Mouse (Mus musculus) liver, embryonic 11.5 days (tissue): ENCODE measurements around the gene Fut1. TPM values are rescaled to one million over a fixed set of nuclear protein-coding genes. Genes with fewer than 3 reads are reported as not detected.

ENCODE experiments used
- ATAC-seq: fragments of 200-750 bp; cut with Nextera tagmentation; replicated peaks from 2 replicates; pipeline ENCODE4 v1.8.0; 2017; ENCODE audit warnings: moderate number of reproducible peaks, mild to moderate bottlenecking, moderate TSS enrichment, moderate library complexity; ENCODE audit not compliant: low FRiP score
- DNase-seq: peaks from one replicate; pipeline ENCODE4 v3.0.0-alpha.2; 2017; ENCODE audit warnings: low spot score
- H3K27ac ChIP-seq: fragments of 300-500 bp; sonication (generic); 2 replicates; pipeline ENCODE4 v1.5.1; 2014; ENCODE audit warnings: mild to moderate bottlenecking, low read depth, low read length, control low read depth
- H3K27me3 ChIP-seq: fragments of 300-500 bp; sonication (generic); replicated peaks from 2 replicates; pipeline ENCODE4 v1.6.1; 2014; ENCODE audit warnings: low read length, mixed read lengths; ENCODE audit not compliant: control insufficient read depth, insufficient read depth
- H3K36me3 ChIP-seq: fragments of 300-500 bp; sonication (generic); 2 replicates; pipeline ENCODE4 v1.6.1; 2014; ENCODE audit warnings: mild to moderate bottlenecking, low read length, moderate library complexity, mixed read lengths; ENCODE audit not compliant: control insufficient read depth, insufficient read depth
- H3K4me1 ChIP-seq: fragments of 300-500 bp; sonication (generic); replicated peaks from 2 replicates; pipeline ENCODE4 v1.6.1; 2014; ENCODE audit warnings: low read length, mixed read lengths; ENCODE audit not compliant: control insufficient read depth, insufficient read depth
- H3K4me2 ChIP-seq: fragments of 300-500 bp; sonication (generic); 2 replicates; pipeline ENCODE4 v1.6.1; 2014; ENCODE audit warnings: mild to moderate bottlenecking, control low read depth, moderate library complexity
- H3K4me3 ChIP-seq: fragments of 300-500 bp; sonication (generic); 2 replicates; pipeline ENCODE4 v1.5.1; 2014; ENCODE audit warnings: low read depth, low read length, control low read depth
- H3K9ac ChIP-seq: fragments of 300-500 bp; sonication (generic); 2 replicates; pipeline ENCODE4 v1.6.1; 2014; ENCODE audit warnings: low read depth, low read length, control low read depth
- H3K9me3 ChIP-seq: fragments of 300-500 bp; sonication (generic); 2 replicates; pipeline ENCODE4 v1.6.1; 2016; ENCODE audit warnings: low read length, inconsistent platforms, mixed read lengths; ENCODE audit not compliant: control insufficient read depth
- WGBS: fragments of 180-500 bp; shearing (Covaris S2); extraction: QIAGEN DNeasy Blood & Tissue Kit; methylation state at CpG from one replicate; pipeline ENCODE4 v1.1.7; 2014; 5-methylcytosine and 5-hydroxymethylcytosine counted together
- polyA plus RNA-seq: library from polyadenylated mRNA; unstranded; fragments of >200 nt; fragmentation: Nextera tagmentation; extraction: Ambion mirVana; gene quantifications from 2 replicates; pipeline ENCODE4 v1.2.1, GENCODE M21; 2014

The Fut1 gene
- polyA plus RNA-seq = not detected in 2 replicates

DNA sequence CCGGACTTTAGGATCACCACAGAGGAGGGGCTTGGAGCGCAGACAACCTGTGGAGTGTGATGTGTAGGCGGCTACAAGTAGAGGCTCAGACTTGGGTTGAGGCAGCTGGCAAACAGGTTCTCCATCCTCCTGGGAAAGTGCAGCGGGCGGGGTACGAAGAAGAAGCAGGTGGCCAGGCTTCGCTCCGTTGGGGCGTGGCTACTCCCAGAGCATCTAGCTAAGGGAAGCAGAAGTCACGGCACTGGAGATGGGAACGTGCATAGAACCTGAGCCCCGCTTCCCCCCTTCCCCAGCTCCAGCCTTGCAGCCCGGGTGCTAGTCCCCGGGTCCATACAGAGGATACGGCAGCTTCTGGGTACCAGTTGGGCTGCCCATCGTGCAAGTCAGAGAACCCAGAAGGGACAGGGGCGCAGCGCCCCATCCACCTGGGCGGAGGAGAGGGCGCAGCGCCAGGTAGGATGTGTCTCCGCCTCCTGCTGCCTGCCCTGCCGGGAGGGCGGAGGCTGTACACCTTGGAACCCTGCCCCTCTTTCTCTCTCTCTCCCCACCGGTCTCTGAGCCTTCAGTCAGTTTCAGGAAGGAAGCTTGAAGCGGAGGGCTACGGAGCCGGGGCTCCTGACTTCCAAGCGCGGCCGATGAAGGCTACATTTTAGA is at the start of gene Fut1:
Gene Fut1, plus strand, starts transcription at position 248 of the 654 bp plus-strand sequence.
- H3K9ac ChIP-seq = no peak within 1 kb of the TSS
- H3K4me3 ChIP-seq = no peak within 1 kb of the TSS
- peaks cover 45% of the 10 kb centered on the region for H3K27me3 ChIP-seq
- H3K4me2 ChIP-seq = peak within 1 kb of the TSS; percentile 22; the same call in 1 of the 2 replicates
- ATAC-seq = no peak
- peaks cover 3% of the 10 kb centered on the region for H3K4me1 ChIP-seq
- WGBS = 8% methylated on average over 31 of the region's 31 CpGs
- H3K27ac ChIP-seq = no peak within 1 kb of the TSS
- DNase-seq = no peak
- H3K36me3 ChIP-seq = no peaks in the 10 kb centered on the region
- no peaks in the 10 kb centered on the region for H3K9me3 ChIP-seq

DNA sequence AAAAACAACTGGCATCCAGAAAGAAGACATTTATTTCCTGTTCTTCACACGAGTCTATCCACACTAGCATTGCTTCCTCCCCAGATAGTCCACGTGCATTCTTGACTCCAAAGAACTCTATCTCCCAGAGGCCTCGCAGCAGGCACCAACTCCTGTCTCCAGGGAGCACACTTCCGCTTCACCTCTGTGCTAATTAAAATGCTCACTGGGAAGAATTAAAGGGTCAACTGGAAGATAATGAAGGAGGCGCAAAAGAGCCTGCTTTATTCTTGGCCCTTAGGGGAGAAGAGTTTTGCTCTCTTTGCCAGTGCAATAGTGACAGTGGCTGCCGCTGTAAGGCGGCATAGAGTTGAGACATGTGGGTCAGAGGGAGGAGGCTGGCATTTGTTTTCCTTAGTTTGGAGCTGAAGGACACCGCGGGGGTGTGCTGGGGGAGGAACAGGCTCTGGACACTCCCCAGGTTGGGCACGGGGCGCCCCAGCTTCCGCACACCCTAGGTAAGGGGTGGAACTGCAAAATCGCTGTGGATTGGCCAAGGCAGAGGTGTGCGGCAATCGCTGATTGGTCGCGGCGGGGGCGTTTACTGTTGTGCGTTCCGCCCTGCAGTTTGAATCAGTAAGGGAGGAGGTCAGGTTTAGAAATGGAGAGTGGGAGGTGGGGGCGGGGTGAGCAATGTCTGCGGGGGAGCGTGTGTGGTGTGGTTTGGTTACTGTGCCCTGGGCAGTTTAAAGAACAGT is 49.1 kb upstream of the Fut1 start:
- H3K27me3 ChIP-seq = no peaks in the 10 kb centered on the region
- H3K36me3 ChIP-seq = no peaks in the 10 kb centered on the region
- peak; percentile 94 for DNase-seq
- peak; percentile 94 for ATAC-seq
- H3K4me2 ChIP-seq = peak overlapping the region; percentile 79
- peak overlapping the region; percentile 67 for H3K9ac ChIP-seq
- peak overlapping the region; percentile 43 for H3K4me3 ChIP-seq
- under 1% methylated on average over 24 of the region's 24 CpGs for WGBS
- no peaks in the 10 kb centered on the region for H3K9me3 ChIP-seq
- peaks cover 48% of the 10 kb centered on the region for H3K4me1 ChIP-seq
- H3K27ac ChIP-seq = peak overlapping the region; percentile 95

- peak; percentile 69 for ATAC-seq
- H3K9me3 ChIP-seq = no peaks in the 10 kb centered on the region
- no peaks in the 10 kb centered on the region for H3K27me3 ChIP-seq
- DNase-seq = no peak
- H3K4me3 ChIP-seq = peak overlapping the region; percentile 38
- peak overlapping the region; percentile 95 for H3K27ac ChIP-seq
- peaks cover 54% of the 10 kb centered on the region for H3K4me1 ChIP-seq
- no peaks in the 10 kb centered on the region; the same call in 1 of the 2 replicates for H3K36me3 ChIP-seq
- peak overlapping the region; percentile 66 for H3K9ac ChIP-seq
- H3K4me2 ChIP-seq = peak overlapping the region; percentile 79
- 47% methylated on average over 10 of the region's 10 CpGs for WGBS
These were observed 48.3 kb upstream of the Fut1 start for GRCm38 (mm10) chr7:45568601-45569473.

DNA sequence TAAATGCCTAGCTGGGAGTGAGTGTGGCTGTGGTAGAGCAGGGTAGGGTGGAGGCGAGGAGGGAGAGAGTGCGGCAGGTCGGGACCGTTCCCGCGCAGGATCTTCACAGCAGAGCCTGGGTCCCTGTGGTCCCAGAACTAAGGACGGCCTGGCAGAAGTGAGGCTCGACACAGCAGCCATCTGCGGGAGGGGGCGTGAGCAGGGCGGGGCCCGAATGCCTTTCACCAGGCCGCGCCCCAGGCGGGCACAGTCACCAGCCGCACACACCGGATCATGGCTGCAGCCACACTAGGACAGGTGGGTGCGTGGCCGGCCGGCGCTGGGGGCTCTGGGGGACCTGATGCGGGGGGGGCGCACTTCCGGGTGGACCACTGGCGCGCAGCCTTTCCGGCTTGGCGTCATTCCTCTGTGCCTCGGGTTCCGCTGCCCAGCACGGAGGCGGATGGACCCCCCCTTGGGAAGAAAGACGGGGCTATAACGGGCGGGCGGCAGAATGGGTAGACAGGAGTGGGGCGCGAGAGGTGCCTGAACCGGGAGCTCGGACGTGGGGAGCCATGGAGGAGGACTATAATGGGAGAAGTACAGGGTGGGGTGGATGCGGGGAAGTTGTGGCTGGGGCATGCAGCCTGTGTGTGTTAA is 46.9 kb upstream of the Fut1 start, which contains the start of gene Bcat2:
Gene Bcat2, plus strand, starts transcription at position 51 of the 639 bp plus-strand sequence.
- Histone ChIP-seq H3K9ac (peak within 1 kb of the TSS; percentile 90), H3K27ac (peak within 1 kb of the TSS; percentile 95), H3K4me1 (peaks cover 54% of the 10 kb centered on the region), H3K4me3 (peak within 1 kb of the TSS; percentile 81), H3K9me3 (no peaks in the 10 kb centered on the region), H3K4me2 (peak within 1 kb of the TSS; percentile 79), H3K36me3 (peaks cover 2% of the 10 kb centered on the region), H3K27me3 (no peaks in the 10 kb centered on the region)
- WGBS = under 1% methylated on average over 42 of the region's 42 CpGs
- ATAC-seq (peak; percentile 58), DNase-seq (peak; percentile 81)

DNA sequence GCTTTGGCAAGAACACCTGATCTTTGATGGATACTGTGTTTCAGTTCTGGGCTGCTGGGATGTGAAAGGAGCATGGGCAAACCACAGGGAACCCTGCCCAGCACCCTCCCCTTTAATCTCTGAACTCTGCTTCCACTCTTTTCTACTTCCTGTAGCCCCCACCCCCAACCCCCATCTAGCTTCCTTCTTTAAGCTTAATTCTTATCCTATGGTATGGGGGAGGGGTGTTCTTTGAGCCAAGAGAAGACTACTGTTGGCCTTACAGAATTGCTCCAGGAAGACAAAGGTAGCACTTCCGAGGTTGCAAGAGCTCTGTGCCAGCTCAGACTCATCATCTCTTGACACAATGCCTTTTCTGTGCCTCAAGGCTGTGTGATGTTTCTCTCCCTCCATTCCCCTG is 45.1 kb upstream of the Fut1 start:
- 20% methylated on average over 1 of the region's 1 CpGs for WGBS
- Histone ChIP-seq H3K4me2 (peak overlapping the region; percentile 68), H3K27me3 (no peaks in the 10 kb centered on the region), H3K9ac (no peak overlapping the region), H3K9me3 (no peaks in the 10 kb centered on the region), H3K4me3 (peak overlapping the region; percentile 81; the same call in 1 of the 2 replicates), H3K36me3 (peaks cover 11% of the 10 kb centered on the region), H3K27ac (no peak overlapping the region), H3K4me1 (peaks cover 51% of the 10 kb centered on the region)
- ATAC-seq = no peak
- DNase-seq = no peak

GRCm38 (mm10) chr7:45573954-45574353 is 43.1 kb upstream of the Fut1 start:
- H3K4me3 ChIP-seq = peak overlapping the region; percentile 48
- no peak for DNase-seq
- ATAC-seq = no peak
- H3K27me3 ChIP-seq = no peaks in the 10 kb centered on the region
- no peaks in the 10 kb centered on the region for H3K9me3 ChIP-seq
- peaks cover 37% of the 10 kb centered on the region for H3K4me1 ChIP-seq
- H3K9ac ChIP-seq = 0 out of 2 replicates have a peak overlapping the region, but pooled peaks have one; percentile 36
- 70% methylated on average over 8 of the region's 8 CpGs for WGBS
- H3K36me3 ChIP-seq = peaks cover 11% of the 10 kb centered on the region
- no peak overlapping the region for H3K27ac ChIP-seq
- peak overlapping the region; percentile 54 for H3K4me2 ChIP-seq

DNA sequence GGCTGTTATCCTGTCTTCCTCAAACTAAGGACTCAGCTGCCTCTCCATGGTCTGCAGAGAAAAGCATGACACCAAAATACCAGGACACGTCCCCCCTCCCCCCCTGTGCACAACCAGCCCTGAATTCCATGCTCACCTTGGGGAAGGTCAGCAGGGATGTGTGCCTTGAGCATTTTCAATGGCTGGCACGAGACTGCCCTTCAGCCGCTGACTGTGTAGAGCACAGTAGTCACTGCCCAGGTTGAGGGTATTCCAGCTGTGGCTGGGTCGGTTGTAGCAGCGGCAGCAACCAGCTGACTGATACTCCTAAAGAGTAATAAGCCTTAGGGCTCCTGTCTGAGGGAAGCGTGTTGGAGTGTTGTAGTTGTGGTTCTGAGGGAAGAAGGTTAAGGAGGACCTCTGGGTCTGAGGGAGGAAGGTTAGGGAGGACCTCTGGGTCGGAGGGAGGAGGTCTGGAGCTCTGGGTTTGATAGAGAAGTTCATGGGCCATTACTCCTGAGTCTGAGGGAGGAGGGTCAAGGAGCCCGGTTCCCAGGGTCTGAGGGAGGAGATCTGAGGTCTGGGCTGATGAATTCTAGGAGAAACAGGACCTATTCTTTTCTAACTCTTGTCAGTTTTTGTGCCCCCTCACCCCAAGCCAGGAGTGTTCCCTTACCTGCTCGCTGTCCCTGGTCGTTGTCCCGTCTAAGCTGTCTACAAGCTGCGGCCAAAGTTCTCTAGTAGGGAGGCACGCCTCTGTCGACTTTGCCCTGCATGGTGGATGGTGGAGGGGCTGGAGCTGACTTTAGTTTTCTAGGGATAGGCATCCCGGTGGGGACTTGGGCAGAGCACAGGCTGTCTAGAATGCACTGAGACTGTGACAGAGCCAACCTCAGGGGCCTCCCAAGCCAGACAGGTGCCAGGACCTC is 42.4 kb upstream of the Fut1 start:
- ATAC-seq (no peak), DNase-seq (no peak)
- no peaks in the 10 kb centered on the region for H3K9me3 ChIP-seq
- peaks cover 30% of the 10 kb centered on the region for H3K4me1 ChIP-seq
- H3K36me3 ChIP-seq = peaks cover 11% of the 10 kb centered on the region
- H3K4me3 ChIP-seq = peak overlapping the region; percentile 48
- peak overlapping the region; percentile 38 for H3K27ac ChIP-seq
- no peaks in the 10 kb centered on the region for H3K27me3 ChIP-seq
- 76% methylated on average over 15 of the region's 15 CpGs for WGBS
- peak overlapping the region; percentile 1; the same call in 1 of the 2 replicates for H3K9ac ChIP-seq
- peak overlapping the region; percentile 54 for H3K4me2 ChIP-seq
